Mouse (Mus musculus) cerebellum, adult 11 months (tissue): ENCODE results near the gene Npm1.
A peak's percentile ranks its signal among the peaks of the same experiment; 100 is the strongest.

Experiments used
- DNase-seq: peaks from one replicate; pipeline ENCODE4 v3.0.0; 2022

Npm1 gene

GRCm38 (mm10) chr11:33145201-33146142 lies 17.5 kb downstream of the Npm1 start:
- no peak for DNase-seq

- no peak for DNase-seq
These were observed 19.1 kb downstream of the Npm1 start for GRCm38 (mm10) chr11:33143906-33144305.

- DNase-seq = no peak
These were observed 20.2 kb downstream of the Npm1 start for GRCm38 (mm10) chr11:33142801-33143200.

- no peak for DNase-seq
These were observed 22.9 kb downstream of the Npm1 start for GRCm38 (mm10) chr11:33140111-33140460.

- DNase-seq = no peak
These were observed 23.4 kb downstream of the Npm1 start for GRCm38 (mm10) chr11:33139458-33140110.

GRCm38 (mm10) chr11:33138686-33139085 lies 24.3 kb downstream of the Npm1 start:
- no peak for DNase-seq

GRCm38 (mm10) chr11:33134391-33134986 lies 28.5 kb downstream of the Npm1 start:
- no peak for DNase-seq

GRCm38 (mm10) chr11:33132619-33133338 lies 30.2 kb downstream of the Npm1 start:
- no peak for DNase-seq

- DNase-seq = no peak
These were observed 35.9 kb downstream of the Npm1 start for GRCm38 (mm10) chr11:33127058-33127457.

- DNase-seq = no peak
These were observed 40.3 kb downstream of the Npm1 start for GRCm38 (mm10) chr11:33122575-33123268.

- no peak for DNase-seq
These were observed 43.5 kb downstream of the Npm1 start for GRCm38 (mm10) chr11:33119556-33119955.

GRCm38 (mm10) chr11:33119116-33119515 lies 43.9 kb downstream of the Npm1 start:
- no peak for DNase-seq

- no peak for DNase-seq
These were observed 44.5 kb downstream of the Npm1 start for GRCm38 (mm10) chr11:33118480-33118879.

- no peak for DNase-seq
These were observed 47.2 kb downstream of the Npm1 start for GRCm38 (mm10) chr11:33115796-33116195.

- DNase-seq = peak; percentile 44
These were observed 50.6 kb downstream of the Npm1 start for GRCm38 (mm10) chr11:33112407-33112806.

GRCm38 (mm10) chr11:33110111-33110510 lies 52.9 kb downstream of the Npm1 start:
- no peak for DNase-seq

- no peak for DNase-seq
These were observed 55.5 kb downstream of the Npm1 start for GRCm38 (mm10) chr11:33107540-33107939.

GRCm38 (mm10) chr11:33104911-33105316 lies 58.1 kb downstream of the Npm1 start:
- DNase-seq = no peak

GRCm38 (mm10) chr11:33103291-33103943 lies 59.6 kb downstream of the Npm1 start:
- DNase-seq = no peak
